Mouse (Mus musculus): ENCODE results near the gene Thbs1. TPM values are rescaled to one million over a fixed set of nuclear protein-coding genes. Genes with fewer than 3 reads are reported as not detected.

Thbs1 gene
- polyA plus RNA-seq (2016; fragmentation: Nextera tagmentation; extraction: Ambion mirVana) = 110 and 117 TPM in 2 replicates

GRCm38 (mm10) chr2:118111488-118112131 is at the start of gene Thbs1:
Gene Thbs1 (plus strand): TSS chr2:118111876.
- peaks cover 13% of the 10 kb centered on the region for H3K36me3 ChIP-seq
- under 1% methylated on average over 36 of the region's 36 CpGs for WGBS
- ATAC-seq (ENCODE audit: insufficient number of reproducible peaks, low FRiP score) = peak; percentile 79
- H3K9me3 ChIP-seq (replicated peaks) = no peaks in the 10 kb centered on the region
- H3K4me1 ChIP-seq (replicated peaks) = peaks cover 28% of the 10 kb centered on the region
- peak within 1 kb of the TSS; percentile 64 for H3K9ac ChIP-seq
- peak within 1 kb of the TSS; percentile 55 for H3K4me3 ChIP-seq
- H3K27me3 ChIP-seq (replicated peaks) = no peaks in the 10 kb centered on the region
- H3K27ac ChIP-seq (ENCODE audit: poor library complexity, severe bottlenecking) = peak within 1 kb of the TSS; percentile 71
- peak within 1 kb of the TSS; percentile 75 for H3K4me2 ChIP-seq

- Histone ChIP-seq H3K4me2 (no peak overlapping the region), H3K27ac (ENCODE audit: poor library complexity, severe bottlenecking) (no peak overlapping the region)
Measured at GRCm38 (mm10) chr2:118064121-118064764, 47.4 kb upstream of the Thbs1 start.

GRCm38 (mm10) chr2:118066065-118066770 is 45.5 kb upstream of the Thbs1 start:
- 41% methylated on average over 8 of the region's 8 CpGs for WGBS
- no peak overlapping the region for H3K4me2 ChIP-seq
- no peaks in the 10 kb centered on the region for H3K9me3 ChIP-seq (replicated peaks)
- H3K4me1 ChIP-seq (replicated peaks) = peaks cover 7% of the 10 kb centered on the region
- no peak overlapping the region for H3K27ac ChIP-seq (ENCODE audit: poor library complexity, severe bottlenecking)
- no peaks in the 10 kb centered on the region for H3K27me3 ChIP-seq (replicated peaks)
- no peak overlapping the region for H3K9ac ChIP-seq
- ATAC-seq (ENCODE audit: insufficient number of reproducible peaks, low FRiP score) = no peak
- no peaks in the 10 kb centered on the region for H3K36me3 ChIP-seq
- no peak overlapping the region for H3K4me3 ChIP-seq

More at GRCm38 (mm10) chr2:118064121-118064764, 47.4 kb upstream of the Thbs1 start:
- no peak overlapping the region for H3K9ac ChIP-seq
- peaks cover 7% of the 10 kb centered on the region for H3K4me1 ChIP-seq (replicated peaks)
- 86% methylated on average over 11 of the region's 11 CpGs for WGBS
- H3K27me3 ChIP-seq (replicated peaks) = no peaks in the 10 kb centered on the region
- no peaks in the 10 kb centered on the region for H3K36me3 ChIP-seq
- H3K9me3 ChIP-seq (replicated peaks) = no peaks in the 10 kb centered on the region
- no peak for ATAC-seq (ENCODE audit: insufficient number of reproducible peaks, low FRiP score)
- H3K4me3 ChIP-seq = no peak overlapping the region

GRCm38 (mm10) chr2:118069975-118070374 is 41.7 kb upstream of the Thbs1 start:
- Histone ChIP-seq H3K9me3 (replicated peaks) (no peaks in the 10 kb centered on the region), H3K4me2 (no peak overlapping the region), H3K36me3 (no peaks in the 10 kb centered on the region), H3K27ac (ENCODE audit: poor library complexity, severe bottlenecking) (no peak overlapping the region), H3K4me1 (replicated peaks) (peaks cover 7% of the 10 kb centered on the region; the same call in 1 of the 2 replicates), H3K9ac (no peak overlapping the region), H3K27me3 (replicated peaks) (no peaks in the 10 kb centered on the region), H3K4me3 (no peak overlapping the region)
- WGBS = 54% methylated on average over 5 of the region's 5 CpGs
- no peak for ATAC-seq (ENCODE audit: insufficient number of reproducible peaks, low FRiP score)

GRCm38 (mm10) chr2:118072811-118073372 is 38.8 kb upstream of the Thbs1 start:
- Histone ChIP-seq H3K4me3 (no peak overlapping the region), H3K36me3 (no peaks in the 10 kb centered on the region), H3K27ac (ENCODE audit: poor library complexity, severe bottlenecking) (no peak overlapping the region), H3K4me1 (replicated peaks) (no peaks in the 10 kb centered on the region), H3K9me3 (replicated peaks) (no peaks in the 10 kb centered on the region), H3K9ac (no peak overlapping the region), H3K27me3 (replicated peaks) (no peaks in the 10 kb centered on the region), H3K4me2 (no peak overlapping the region)
- 77% methylated on average over 7 of the region's 7 CpGs for WGBS
- ATAC-seq (ENCODE audit: insufficient number of reproducible peaks, low FRiP score) = no peak

- no peak for ATAC-seq (ENCODE audit: insufficient number of reproducible peaks, low FRiP score)
- H3K4me2 ChIP-seq = no peak overlapping the region
- H3K36me3 ChIP-seq = no peaks in the 10 kb centered on the region
- WGBS = 65% methylated on average over 2 of the region's 2 CpGs
- no peak overlapping the region for H3K27ac ChIP-seq (ENCODE audit: poor library complexity, severe bottlenecking)
- no peaks in the 10 kb centered on the region for H3K9me3 ChIP-seq (replicated peaks)
- no peaks in the 10 kb centered on the region for H3K27me3 ChIP-seq (replicated peaks)
- H3K9ac ChIP-seq = no peak overlapping the region
- no peaks in the 10 kb centered on the region for H3K4me1 ChIP-seq (replicated peaks)
- H3K4me3 ChIP-seq = no peak overlapping the region
Measured at GRCm38 (mm10) chr2:118074030-118074429, 37.6 kb upstream of the Thbs1 start.

- Histone ChIP-seq H3K4me3 (no peak overlapping the region), H3K4me1 (replicated peaks) (no peaks in the 10 kb centered on the region), H3K9ac (no peak overlapping the region), H3K4me2 (no peak overlapping the region), H3K27me3 (replicated peaks) (no peaks in the 10 kb centered on the region), H3K36me3 (no peaks in the 10 kb centered on the region), H3K27ac (ENCODE audit: poor library complexity, severe bottlenecking) (no peak overlapping the region), H3K9me3 (replicated peaks) (no peaks in the 10 kb centered on the region)
- WGBS = 86% methylated on average over 4 of the region's 4 CpGs
- ATAC-seq (ENCODE audit: insufficient number of reproducible peaks, low FRiP score) = no peak
Measured at GRCm38 (mm10) chr2:118075165-118075564, 36.5 kb upstream of the Thbs1 start.

- Histone ChIP-seq H3K4me1 (replicated peaks) (no peaks in the 10 kb centered on the region), H3K27ac (ENCODE audit: poor library complexity, severe bottlenecking) (no peak overlapping the region), H3K9me3 (replicated peaks) (no peaks in the 10 kb centered on the region), H3K36me3 (no peaks in the 10 kb centered on the region), H3K9ac (no peak overlapping the region), H3K4me2 (no peak overlapping the region), H3K27me3 (replicated peaks) (no peaks in the 10 kb centered on the region), H3K4me3 (no peak overlapping the region)
- no peak for ATAC-seq (ENCODE audit: insufficient number of reproducible peaks, low FRiP score)
- 81% methylated on average over 4 of the region's 4 CpGs for WGBS
Measured at GRCm38 (mm10) chr2:118079131-118079530, 32.5 kb upstream of the Thbs1 start.

GRCm38 (mm10) chr2:118081581-118081980 is 30.1 kb upstream of the Thbs1 start:
- no peak overlapping the region for H3K27ac ChIP-seq (ENCODE audit: poor library complexity, severe bottlenecking)
- no peaks in the 10 kb centered on the region for H3K36me3 ChIP-seq
- H3K9me3 ChIP-seq (replicated peaks) = no peaks in the 10 kb centered on the region
- no peak overlapping the region for H3K9ac ChIP-seq
- no peak overlapping the region for H3K4me3 ChIP-seq
- no peaks in the 10 kb centered on the region for H3K27me3 ChIP-seq (replicated peaks)
- ATAC-seq (ENCODE audit: insufficient number of reproducible peaks, low FRiP score) = no peak
- H3K4me2 ChIP-seq = no peak overlapping the region
- 72% methylated on average over 5 of the region's 5 CpGs for WGBS
- H3K4me1 ChIP-seq (replicated peaks) = no peaks in the 10 kb centered on the region

- no peak overlapping the region for H3K4me2 ChIP-seq
- ATAC-seq (ENCODE audit: insufficient number of reproducible peaks, low FRiP score) = no peak
- 53% methylated on average over 6 of the region's 6 CpGs for WGBS
- no peaks in the 10 kb centered on the region for H3K27me3 ChIP-seq (replicated peaks)
- H3K9ac ChIP-seq = no peak overlapping the region
- no peaks in the 10 kb centered on the region for H3K4me1 ChIP-seq (replicated peaks)
- H3K36me3 ChIP-seq = no peaks in the 10 kb centered on the region
- no peak overlapping the region for H3K27ac ChIP-seq (ENCODE audit: poor library complexity, severe bottlenecking)
- no peak overlapping the region for H3K4me3 ChIP-seq
- H3K9me3 ChIP-seq (replicated peaks) = no peaks in the 10 kb centered on the region
Measured at GRCm38 (mm10) chr2:118083652-118084051, 28.0 kb upstream of the Thbs1 start.

- H3K27ac ChIP-seq (ENCODE audit: poor library complexity, severe bottlenecking) = no peak overlapping the region
- no peak overlapping the region for H3K4me2 ChIP-seq
- H3K9ac ChIP-seq = no peak overlapping the region
- H3K36me3 ChIP-seq = no peaks in the 10 kb centered on the region
- no peaks in the 10 kb centered on the region for H3K4me1 ChIP-seq (replicated peaks)
- no peak for ATAC-seq (ENCODE audit: insufficient number of reproducible peaks, low FRiP score)
- 66% methylated on average over 3 of the region's 3 CpGs for WGBS
- no peaks in the 10 kb centered on the region for H3K9me3 ChIP-seq (replicated peaks)
- H3K4me3 ChIP-seq = no peak overlapping the region
- H3K27me3 ChIP-seq (replicated peaks) = no peaks in the 10 kb centered on the region
Measured at GRCm38 (mm10) chr2:118084693-118085092, 27.0 kb upstream of the Thbs1 start.
